Mouse (Mus musculus): Measurements from ENCODE around the gene Kiss1r.

- no peak for TF ChIP-seq CTCF (IDR thresholded peaks at IDR 0.05)
- no peak for TF ChIP-seq EP300 (IDR thresholded peaks at IDR 0.05)
Measured at GRCm38 (mm10) chr10:79914948-79915596, 1.7 kb upstream of the Kiss1r start.
